Mouse (Mus musculus) brown adipose tissue, adult 24 weeks (tissue): ENCODE data around the gene Ercc6l2. TPM values are rescaled to one million over a fixed set of nuclear protein-coding genes. Genes with fewer than 3 reads are reported as not detected.
A peak's percentile ranks its signal among the peaks of the same experiment; 100 is the strongest.

ENCODE experiments used
- H3K27ac ChIP-seq: fragments of 200-500 bp; replicated peaks from 2 replicates; pipeline ENCODE4 v1.5.1; 2012; ENCODE audit warnings: low read depth, mild to moderate bottlenecking, low read length
- H3K4me1 ChIP-seq: fragments of 200-500 bp; 2 replicates; pipeline ENCODE4 v1.6.1; 2012; ENCODE audit warnings: low read length, mixed read lengths; ENCODE audit not compliant: control insufficient read depth, insufficient read depth, insufficient read length
- H3K4me3 ChIP-seq: fragments of 200-500 bp; 2 replicates; pipeline ENCODE4 v1.5.1; 2012; ENCODE audit warnings: low read depth, mild to moderate bottlenecking, low read length, moderate library complexity; ENCODE audit not compliant: insufficient read depth
- polyA plus RNA-seq: library from polyadenylated mRNA; stranded (reverse); fragments of >200 nt; gene quantifications from 2 replicates; pipeline ENCODE4 v1.2.4, GENCODE M21; 2012; ENCODE audit not compliant: missing spikeins, insufficient read depth, insufficient read length

Ercc6l2 gene
- polyA plus RNA-seq, 1 experiment = 11.7 TPM

DNA sequence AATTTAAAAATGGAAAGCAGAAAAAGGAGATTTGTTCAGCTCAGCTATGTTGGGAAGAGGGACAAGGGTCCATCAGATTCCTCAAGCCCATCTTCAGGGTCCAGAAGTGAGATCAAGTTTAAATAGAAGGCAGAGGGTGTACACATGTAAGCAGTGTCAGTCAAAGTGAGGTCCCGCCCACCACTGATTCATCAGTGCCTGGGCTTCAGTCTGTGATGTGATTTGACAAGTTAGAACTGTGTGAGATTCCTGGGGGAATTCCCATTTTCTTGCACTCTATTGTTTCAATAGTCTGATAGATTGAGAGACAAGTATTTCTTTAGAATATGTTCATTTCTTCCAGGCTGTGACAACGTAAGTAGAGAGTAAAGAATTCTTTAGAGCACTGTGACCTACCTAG is 30.7 kb downstream of the Ercc6l2 start:
- H3K4me3 ChIP-seq = no peak overlapping the region
- H3K4me1 ChIP-seq = no peaks in the 10 kb centered on the region
- H3K27ac ChIP-seq = no peak overlapping the region

DNA sequence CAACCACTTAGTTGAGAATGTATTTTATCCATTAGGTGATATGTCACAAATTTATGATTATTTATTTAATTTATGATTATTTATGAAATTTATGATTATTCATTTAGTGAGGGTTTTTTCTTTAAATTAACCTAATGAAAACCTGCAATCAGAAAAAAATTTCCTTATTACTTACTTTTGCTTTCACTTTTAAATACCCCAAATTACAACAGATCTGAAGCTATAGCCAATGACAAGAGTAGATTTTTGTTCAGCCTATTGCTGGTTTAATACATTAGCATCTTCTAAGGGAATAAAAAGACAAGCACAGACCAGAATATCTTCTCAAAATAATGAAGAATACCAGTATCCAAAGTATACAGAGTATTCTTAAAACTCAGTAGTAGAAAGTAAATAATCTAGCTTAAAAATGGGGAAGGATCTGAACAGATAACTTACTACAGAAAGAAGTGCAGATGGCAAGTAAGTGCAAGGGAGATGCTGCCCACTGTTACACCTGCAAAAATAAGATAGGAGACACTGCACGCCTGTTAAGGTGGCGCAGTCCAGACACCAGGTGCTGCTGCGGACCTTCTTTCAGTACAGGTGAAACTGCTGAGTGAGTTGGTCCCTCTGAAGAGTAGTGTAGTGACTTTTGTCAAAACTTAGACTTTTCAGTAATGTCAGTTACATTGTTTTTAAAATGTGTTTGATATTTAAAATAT is 35.4 kb downstream of the Ercc6l2 start:
- Histone ChIP-seq H3K4me1 (no peaks in the 10 kb centered on the region), H3K27ac (no peak overlapping the region), H3K4me3 (no peak overlapping the region)

DNA sequence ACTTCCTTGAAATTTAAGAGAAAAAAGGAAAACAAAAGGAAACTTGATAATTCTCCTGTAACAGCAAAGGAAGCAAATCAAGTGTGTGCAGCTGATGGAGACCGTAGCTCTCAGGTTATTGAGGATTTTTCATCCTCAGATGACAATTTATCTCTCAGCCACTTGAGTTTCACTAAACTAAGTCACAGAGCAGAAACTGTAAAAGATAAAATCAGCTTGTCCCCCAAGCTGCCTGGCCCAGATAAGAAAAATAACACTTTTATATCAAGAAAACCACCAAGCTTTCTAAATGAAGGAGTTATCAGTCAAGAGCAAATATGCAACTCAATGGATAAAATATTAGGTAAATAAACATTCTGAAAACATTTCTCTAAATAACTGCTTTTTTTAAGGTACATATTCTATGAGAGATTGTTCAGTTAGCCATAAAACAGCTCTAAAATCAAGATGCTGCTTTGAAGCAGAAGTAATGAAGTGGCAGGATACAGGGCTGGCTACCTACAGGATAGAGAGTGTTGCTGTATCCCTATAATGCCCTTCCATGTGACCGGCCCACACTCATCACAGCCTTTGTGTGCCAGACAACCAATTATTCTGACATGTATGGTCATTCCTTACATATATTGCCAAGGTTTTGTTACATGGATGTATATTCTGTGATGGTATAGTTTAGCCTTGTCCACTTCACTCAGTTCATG is 57.7 kb downstream of the Ercc6l2 start:
- H3K27ac ChIP-seq = no peak overlapping the region
- no peak overlapping the region for H3K4me3 ChIP-seq
- no peaks in the 10 kb centered on the region for H3K4me1 ChIP-seq

DNA sequence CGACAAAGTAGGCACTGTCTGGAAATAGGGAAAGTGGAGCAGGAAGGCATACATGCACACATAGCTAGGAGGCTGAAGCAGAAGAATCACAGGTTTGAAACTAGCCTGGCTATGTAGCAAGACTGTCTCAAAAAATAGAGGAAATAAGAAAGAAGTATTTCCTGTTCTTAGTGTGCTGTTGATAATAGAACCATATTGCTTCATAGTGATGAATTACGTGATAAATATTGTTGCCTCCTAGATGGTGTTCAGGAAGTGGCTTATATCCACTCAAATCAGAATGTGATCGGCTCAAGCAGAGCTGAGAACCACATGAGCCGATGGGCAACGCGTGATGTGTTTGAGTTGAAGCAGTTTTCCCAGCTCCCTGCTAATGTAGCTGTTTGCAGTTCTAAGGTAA is 62.1 kb downstream of the Ercc6l2 start:
- H3K4me3 ChIP-seq = no peak overlapping the region
- H3K27ac ChIP-seq = no peak overlapping the region
- no peaks in the 10 kb centered on the region for H3K4me1 ChIP-seq

DNA sequence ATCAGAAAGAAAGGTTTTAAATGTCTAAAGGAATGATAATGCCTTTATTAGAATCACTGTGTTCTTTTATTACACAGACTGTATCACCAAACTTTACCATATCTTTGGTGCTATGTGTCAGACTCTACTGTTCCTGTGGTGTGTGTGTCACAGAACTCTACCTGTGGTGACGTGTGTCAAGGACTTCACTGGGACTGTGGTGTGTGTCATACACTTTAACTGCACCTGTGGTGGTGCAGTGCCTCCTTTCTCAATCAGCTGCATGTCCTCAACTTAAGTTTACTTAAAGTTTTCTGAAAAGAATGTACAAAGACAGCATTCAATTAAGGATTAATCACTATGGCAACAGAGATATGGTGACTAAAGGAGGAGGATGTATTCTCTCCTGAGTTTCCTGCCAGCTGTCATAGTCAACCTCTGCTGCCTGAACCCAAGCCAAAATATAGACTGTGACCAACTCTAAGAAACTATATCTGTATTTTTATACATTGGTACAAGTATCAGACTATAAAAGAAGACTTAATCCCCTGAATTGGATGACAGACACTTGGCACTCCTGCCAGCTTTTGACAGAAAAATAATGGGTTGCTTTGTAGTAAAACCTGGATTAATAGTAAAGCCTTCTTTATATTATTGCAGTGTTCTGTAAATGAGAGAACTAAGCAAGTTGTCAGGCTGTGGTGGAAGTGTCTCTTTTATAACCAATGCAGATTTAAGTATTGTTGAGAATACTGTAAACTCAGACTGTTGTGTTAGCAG is 64.2 kb downstream of the Ercc6l2 start:
- H3K4me1 ChIP-seq = no peaks in the 10 kb centered on the region
- H3K4me3 ChIP-seq = no peak overlapping the region
- H3K27ac ChIP-seq = no peak overlapping the region

DNA sequence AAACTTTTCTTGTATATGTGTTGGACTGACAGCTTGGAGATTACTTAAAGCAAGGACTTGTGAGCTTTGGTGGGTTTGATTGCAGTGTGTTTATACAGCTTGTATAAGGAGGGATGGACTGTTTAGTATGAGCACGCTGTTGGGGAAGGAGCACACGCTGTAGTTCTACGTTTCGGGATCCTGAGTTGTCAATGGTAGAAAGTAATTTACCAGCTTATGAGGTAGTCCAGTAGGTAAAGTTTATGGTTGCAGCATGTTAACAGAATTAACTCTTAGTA is 64.8 kb downstream of the Ercc6l2 start:
- Histone ChIP-seq H3K4me1 (no peaks in the 10 kb centered on the region), H3K27ac (no peak overlapping the region), H3K4me3 (no peak overlapping the region)

DNA sequence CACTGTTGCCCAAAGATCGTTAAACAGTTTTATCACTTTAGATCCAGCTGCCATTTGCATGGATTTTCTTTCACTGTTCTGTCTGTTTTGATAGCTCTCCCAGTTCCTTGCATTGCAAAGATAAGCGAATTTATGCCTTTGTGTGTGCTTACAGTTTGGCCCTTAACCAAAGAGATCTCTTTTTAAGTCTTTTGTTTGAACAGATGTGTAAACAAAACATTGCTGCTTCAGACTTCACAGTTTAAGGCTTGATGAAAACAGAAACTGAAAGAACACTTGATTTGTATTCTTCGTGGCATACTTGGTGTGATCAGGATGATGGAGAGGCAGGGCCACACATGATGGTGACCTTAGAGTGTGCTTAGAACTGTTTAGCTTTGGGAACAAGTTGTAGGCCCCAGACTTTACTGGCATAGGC is 70.5 kb downstream of the Ercc6l2 start:
- H3K4me3 ChIP-seq = no peak overlapping the region
- no peak overlapping the region for H3K27ac ChIP-seq
- H3K4me1 ChIP-seq = no peaks in the 10 kb centered on the region

DNA sequence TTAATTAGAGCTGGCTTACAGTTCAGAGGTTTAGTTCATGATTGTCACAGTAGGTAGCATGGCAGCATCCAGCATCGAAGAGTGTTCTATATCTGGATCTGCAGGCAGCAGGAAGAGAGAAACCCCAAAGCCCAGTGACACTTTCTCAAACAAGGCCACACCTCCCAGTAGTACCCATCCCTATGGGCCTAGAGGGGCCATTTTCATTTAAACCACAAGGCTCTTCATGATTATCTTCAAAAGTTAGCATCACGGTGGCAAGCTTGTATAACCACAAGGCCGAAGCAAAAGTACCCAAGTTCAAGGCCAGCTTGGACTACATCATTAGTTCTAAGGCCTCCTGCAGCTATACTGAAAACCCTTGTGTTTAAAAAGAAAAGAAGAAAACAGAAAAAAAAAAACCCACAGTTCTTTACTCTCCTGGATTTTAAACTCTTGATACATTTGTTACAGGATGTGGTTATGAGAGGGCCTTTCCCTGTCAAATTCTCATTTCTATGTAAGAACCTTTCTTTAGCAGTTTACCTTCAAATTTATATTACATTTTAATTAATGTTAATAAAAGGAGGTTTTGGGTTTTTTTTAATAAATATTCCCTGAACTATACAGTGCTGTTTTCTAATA is 71.5 kb downstream of the Ercc6l2 start:
- H3K4me1 ChIP-seq = no peaks in the 10 kb centered on the region
- H3K27ac ChIP-seq = no peak overlapping the region
- H3K4me3 ChIP-seq = no peak overlapping the region

DNA sequence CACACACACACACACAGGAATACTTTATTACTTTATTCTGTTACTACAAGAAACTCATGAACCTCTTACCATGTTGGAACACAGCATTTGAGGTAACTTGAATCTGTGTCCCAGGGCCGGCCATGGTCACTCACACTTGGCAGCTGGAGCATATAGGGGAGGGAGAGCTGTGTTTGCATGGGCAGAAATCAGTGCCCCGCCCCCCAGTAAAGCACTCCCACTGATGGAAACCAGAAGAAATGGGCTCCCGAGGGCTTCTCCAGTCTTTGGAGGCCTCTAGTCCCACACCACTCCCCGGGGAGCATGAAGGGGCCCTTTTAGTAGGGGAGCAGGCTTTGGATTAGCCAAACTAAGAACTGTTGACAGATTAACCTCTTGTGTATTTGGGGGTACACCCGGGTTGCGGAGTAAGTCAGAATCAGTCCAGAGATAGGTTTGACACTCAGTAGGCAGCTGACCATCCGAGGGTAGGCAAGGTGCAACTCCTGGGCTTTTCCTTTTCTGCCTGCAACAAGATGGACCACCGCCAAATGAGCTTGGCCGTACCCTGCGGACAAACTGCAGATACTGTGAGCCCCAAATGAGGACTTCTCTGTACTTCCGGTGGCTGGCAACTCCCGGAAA is 85.8 kb downstream of the Ercc6l2 start:
- 0 out of 2 replicates have a peak overlapping the region, but pooled peaks have one; percentile 9 for H3K27ac ChIP-seq
- H3K4me1 ChIP-seq = peaks cover 5% of the 10 kb centered on the region; the same call in 1 of the 2 replicates
- peak overlapping the region; percentile 42 for H3K4me3 ChIP-seq

DNA sequence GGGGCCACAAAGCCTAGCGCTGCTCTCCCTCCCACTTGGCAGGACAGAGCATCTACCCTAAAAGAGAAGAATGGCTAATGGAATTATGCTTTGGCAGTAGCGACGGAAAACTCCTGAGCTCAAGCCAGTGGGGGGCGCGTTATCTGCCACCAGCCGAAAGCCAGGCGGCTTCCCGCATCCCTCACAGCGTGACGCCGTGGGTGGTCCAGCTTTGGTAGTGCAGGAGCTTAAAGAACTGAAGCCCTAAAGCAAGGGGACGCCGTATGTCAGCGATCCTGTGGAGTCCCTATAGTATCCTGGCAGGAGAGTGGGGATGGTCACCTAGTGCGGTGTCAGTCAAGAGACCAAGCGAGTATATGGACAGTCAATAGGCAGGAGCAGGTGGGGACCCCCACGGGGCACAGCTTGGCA is 86.3 kb downstream of the Ercc6l2 start:
- Histone ChIP-seq H3K4me1 (peaks cover 5% of the 10 kb centered on the region; the same call in 1 of the 2 replicates), H3K4me3 (peak overlapping the region; percentile 42), H3K27ac (0 out of 2 replicates have a peak overlapping the region, but pooled peaks have one; percentile 9)

DNA sequence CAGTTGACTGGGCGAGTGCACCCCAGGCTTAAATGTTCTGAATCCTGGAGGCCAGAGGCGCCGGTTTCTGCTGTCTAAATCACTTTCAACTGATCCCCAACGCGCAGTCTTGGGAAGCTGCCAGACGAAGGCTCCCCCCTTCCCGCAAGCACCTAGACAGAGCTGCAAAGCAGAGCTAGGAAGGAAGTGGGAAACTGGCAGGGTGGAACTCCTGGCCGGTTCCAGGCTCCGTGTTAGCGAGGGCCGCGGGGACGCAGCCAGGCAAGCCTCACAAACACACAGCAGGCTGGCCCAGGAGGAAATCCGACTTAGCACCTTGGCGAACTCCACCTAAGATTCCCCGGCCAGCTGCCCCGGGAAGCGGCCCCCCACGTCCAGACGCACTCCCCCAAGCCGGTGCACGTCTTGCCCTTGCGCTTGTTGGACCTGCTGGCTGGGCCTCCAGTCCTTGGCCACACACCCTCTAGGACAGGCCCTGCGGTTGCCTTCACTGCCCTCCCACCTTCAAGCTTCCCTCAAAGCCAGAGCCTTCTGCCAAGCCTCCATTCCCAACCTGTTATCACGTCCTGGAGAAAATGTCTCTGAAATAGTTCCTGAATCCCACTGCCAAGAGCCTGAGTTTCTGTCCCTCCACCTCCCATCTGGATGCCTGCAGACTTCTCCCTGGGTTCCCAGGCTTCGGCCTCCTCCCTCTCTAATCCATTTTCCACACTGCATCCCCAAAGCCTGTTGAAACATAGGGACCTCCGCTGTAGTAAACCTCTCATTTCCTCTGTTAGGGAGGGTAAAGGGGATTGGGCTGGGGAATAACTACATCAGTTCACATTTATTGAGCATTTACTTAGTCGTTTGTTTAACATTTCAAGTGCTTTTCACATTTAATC is 86.9 kb downstream of the Ercc6l2 start:
- Histone ChIP-seq H3K4me3 (peak overlapping the region; percentile 42), H3K4me1 (peaks cover 5% of the 10 kb centered on the region; the same call in 1 of the 2 replicates), H3K27ac (peak overlapping the region; percentile 41)

DNA sequence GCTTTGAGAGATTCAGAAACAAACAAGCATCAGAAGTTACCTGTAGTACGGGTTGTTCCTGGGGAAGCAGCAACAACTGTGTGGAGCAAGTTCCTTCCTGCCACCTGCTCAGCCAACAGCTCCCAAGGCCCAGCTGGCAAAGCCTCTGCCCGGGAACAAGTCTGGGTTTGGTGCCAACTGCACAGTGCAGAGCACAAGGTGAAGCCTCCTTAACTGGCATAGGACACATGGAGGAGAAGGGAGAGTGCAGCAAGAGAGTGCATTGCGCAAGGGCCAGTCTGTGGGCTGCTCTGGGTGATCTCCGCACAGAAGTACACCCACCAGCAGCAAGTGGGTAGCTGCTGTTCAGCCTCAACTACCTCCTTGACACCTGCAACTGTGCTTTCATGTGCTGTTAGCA is 91.5 kb downstream of the Ercc6l2 start:
- 0 out of 2 replicates have a peak, but pooled peaks cover under 1% of the 10 kb centered on the region for H3K4me1 ChIP-seq
- no peak overlapping the region for H3K27ac ChIP-seq
- no peak overlapping the region for H3K4me3 ChIP-seq

DNA sequence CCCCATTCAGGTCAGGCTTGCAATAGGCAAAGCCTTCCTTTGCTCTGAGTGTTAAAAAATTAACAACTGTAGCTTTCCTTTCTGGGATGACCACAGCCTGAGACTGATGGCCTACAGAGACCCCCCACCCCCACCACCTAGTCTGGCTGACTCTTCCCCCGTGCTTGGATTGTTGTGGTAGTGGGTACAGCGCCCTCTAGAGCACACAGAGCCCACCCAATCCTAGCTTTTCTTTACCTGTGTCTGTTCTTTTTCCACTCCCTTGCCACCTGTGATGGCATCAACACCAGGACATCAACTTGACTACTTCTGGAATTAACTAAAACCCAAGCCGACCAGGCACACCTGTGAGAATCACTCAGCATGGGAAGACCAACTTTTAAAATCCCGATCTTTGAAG is 92.4 kb downstream of the Ercc6l2 start:
- no peak overlapping the region for H3K27ac ChIP-seq
- no peak overlapping the region for H3K4me3 ChIP-seq
- no peaks in the 10 kb centered on the region for H3K4me1 ChIP-seq

DNA sequence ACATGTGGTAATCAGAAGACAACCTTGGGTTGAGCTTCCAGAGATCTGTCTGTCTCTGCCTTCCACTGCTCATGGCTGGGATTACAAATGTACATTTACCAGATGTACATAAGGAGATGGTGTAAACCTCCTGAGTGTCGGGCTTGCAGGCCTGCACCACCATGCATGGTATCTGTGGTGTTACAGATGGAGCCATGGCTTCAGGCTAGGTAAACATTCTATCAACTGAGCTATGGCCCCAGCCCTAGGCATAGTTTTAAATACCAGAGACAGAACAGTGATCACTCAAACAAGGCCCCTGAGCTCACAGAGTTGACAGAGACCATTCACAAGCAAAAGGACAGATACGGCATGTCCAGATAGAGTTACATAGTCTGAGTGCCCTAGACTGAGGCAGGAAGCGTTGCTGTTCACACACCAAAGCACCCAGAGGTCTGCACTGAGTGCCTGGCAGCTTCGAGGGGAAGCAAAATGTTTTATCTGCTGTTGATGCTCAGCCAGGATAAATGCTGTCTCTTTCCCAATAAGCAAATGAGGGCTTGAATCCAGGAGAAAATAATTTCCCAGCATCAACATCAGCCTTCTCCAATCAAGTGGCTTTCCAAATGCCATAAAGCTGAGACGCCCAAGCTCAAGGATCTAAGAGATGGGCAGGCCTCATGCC is 95.2 kb downstream of the Ercc6l2 start:
- H3K27ac ChIP-seq = no peak overlapping the region

More for the DNA sequence above, 95.2 kb downstream of the Ercc6l2 start:
- no peak overlapping the region for H3K4me3 ChIP-seq
- H3K4me1 ChIP-seq = no peaks in the 10 kb centered on the region
